ENCODE assay signal across 13 mouse cellular contexts in the genomic region with DNA sequence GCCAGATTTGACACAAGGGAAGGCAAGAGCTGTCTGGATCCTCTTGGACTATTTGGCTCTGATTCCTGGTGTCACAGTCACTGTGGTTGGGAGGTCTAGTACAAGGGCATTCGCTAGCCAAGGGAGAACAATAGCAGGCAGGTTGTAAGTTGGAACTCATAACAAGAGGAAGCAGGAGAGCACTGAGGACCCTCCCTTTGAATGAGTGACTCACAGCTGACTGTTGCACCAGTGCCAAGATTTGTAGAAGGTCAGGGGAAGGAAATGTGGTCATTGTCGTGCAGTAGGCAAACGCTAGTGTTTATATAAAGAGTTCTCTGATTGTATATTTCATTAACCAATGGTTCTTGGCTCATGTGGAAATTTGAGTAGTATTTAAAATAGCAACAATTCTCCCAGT.
DNase-seq lines count a peak whose midpoint lies in the region; ATAC-seq and TF ChIP-seq lines count a peak whose summit lies in the region.
"Had no signal": no experiment of that assay in that cellular context is flagged by ENCODE, and none has a peak within 500 bp of the region (broad histone marks: within the 10 kb centered on the region; RNA-seq: fewer than 3 reads in every experiment).

No protein-coding gene starts in this region.

- H3K9me3 ChIP-seq in kidney, postnatal 0 days (replicated peaks; ENCODE audit: low read length): no peaks in the 10 kb centered on the region

- no peak overlapping the region for H3K4me3 ChIP-seq in kidney, postnatal 0 days (replicated peaks; ENCODE audit: low read depth, low read length)
- no peak overlapping the region for H3K4me3 ChIP-seq in bone marrow macrophage, adult 2 months (ENCODE audit: insufficient read depth, low read length)
- H3K4me3 ChIP-seq: embryonic facial prominence, embryonic 13.5 days had no signal

- ATAC-seq in kidney, postnatal 0 days (replicated peaks; ENCODE audit: low FRiP score, low read depth): no peak
- ATAC-seq in megakaryocyte, adult 5-6 weeks (ENCODE audit: poor library complexity, severe bottlenecking): peak; percentile 86
- no peak for ATAC-seq in cerebellum, adult (ENCODE audit: insufficient number of reproducible peaks, low FRiP score, low TSS enrichment)
- ATAC-seq: hindbrain, postnatal 0 days had no signal

- no peak for TF ChIP-seq CTCF in kidney, postnatal 0 days (IDR thresholded peaks at IDR 0.05; ENCODE audit: low read depth)
- no peak for TF ChIP-seq CTCF in bone marrow macrophage, adult 2 months (IDR thresholded peaks at IDR 0.05; ENCODE audit: low read depth, low read length)

- H3K4me2 ChIP-seq in kidney, postnatal 0 days (ENCODE audit: low read length): no peak overlapping the region
- H3K4me2 ChIP-seq: embryonic facial prominence, embryonic 13.5 days had no signal

- 49% methylated on average over 3 of the region's 3 CpGs for WGBS in kidney, postnatal 0 days

- no peaks in the 10 kb centered on the region for H3K4me1 ChIP-seq in kidney, postnatal 0 days (replicated peaks; ENCODE audit: insufficient read depth, low read length)
- peaks cover 10% of the 10 kb centered on the region for H3K4me1 ChIP-seq in bone marrow macrophage, adult 2 months (ENCODE audit: control insufficient read depth, insufficient read depth, low read length)
- H3K4me1 ChIP-seq: embryonic facial prominence, embryonic 13.5 days had no signal

- intact Hi-C loops in heart, postnatal 25 days (cut with DNase I): loop anchor here (5.0 kb wide), 2 partner anchors 107 to 163 kb away; no protein-coding TSS in a partner anchor

- no peaks in the 10 kb centered on the region for H3K27me3 ChIP-seq in kidney, postnatal 0 days (ENCODE audit: insufficient read depth, low read length)
- H3K27me3 ChIP-seq: embryonic facial prominence, embryonic 13.5 days had no signal

- TF ChIP-seq POLR2A in bone marrow macrophage, adult 2 months (IDR thresholded peaks at IDR 0.05; ENCODE audit: borderline replicate concordance, low read depth, low read length): no peak

- peak; percentile 44 for DNase-seq in kidney, postnatal 0 days (ENCODE audit: low spot score)
- no peak for DNase-seq in kidney, adult 11 months
- peak; percentile 49 for DNase-seq in heart, postnatal 25 days (ENCODE audit: low spot score)
- no peak for DNase-seq in spleen, adult 18-20 months
- DNase-seq in embryo, embryonic 9.5 days (ENCODE audit: extremely low spot score): no peak
- DNase-seq: cerebellum, adult 18-20 months; right cerebral cortex, adult 18-20 months; thymus, adult 18-20 months had no signal

- no peak overlapping the region for H3K27ac ChIP-seq in kidney, postnatal 0 days
- H3K27ac ChIP-seq in bone marrow macrophage, adult 2 months (ENCODE audit: insufficient read depth, low read depth, low read length): 0 out of 2 replicates have a peak overlapping the region, but pooled peaks have one; percentile 3
- H3K27ac ChIP-seq: embryonic facial prominence, embryonic 13.5 days; hindbrain, postnatal 0 days had no signal

- no peaks in the 10 kb centered on the region for H3K36me3 ChIP-seq in kidney, postnatal 0 days (ENCODE audit: insufficient read depth, low read length)
- H3K36me3 ChIP-seq: embryonic facial prominence, embryonic 13.5 days had no signal

- H3K9ac ChIP-seq in kidney, postnatal 0 days (ENCODE audit: low read depth, low read length): no peak overlapping the region
- H3K9ac ChIP-seq: embryonic facial prominence, embryonic 13.5 days had no signal

Comparison
In these comparisons a context has a peak if more than half of its experiments do, and no peak if none do; other contexts are left out.
1. DNase-seq: peak in kidney, postnatal 0 days (single experiment) and heart, postnatal 25 days (single experiment); none in kidney, adult 11 months (single experiment), spleen, adult 18-20 months (0 of 2) and embryo, embryonic 9.5 days (single experiment).